Mouse (Mus musculus) adrenal gland, postnatal 10 days (tissue): ENCODE results near the gene Mtx1. TPM values are rescaled to one million over a fixed set of nuclear protein-coding genes. Genes with fewer than 3 reads are reported as not detected.
"Not testable (repeated sequence)": the region's sequence is repeated elsewhere in the genome, so short reads cannot be mapped to it uniquely, and the experiment has no call there.

Experiments used
- DNase-seq: peaks from one replicate; pipeline ENCODE4 v3.0.0; 2021; ENCODE audit warnings: mixed read lengths
- total RNA-seq, 2 experiments: library from RNA; stranded (reverse); gene quantifications; 2 replicates each; pipeline ENCODE4 v1.2.3; 2021

The Mtx1 gene
- total RNA-seq, 2 experiments from 2014 or later, result 176 to 198 TPM

GRCm38 (mm10) chr3:89182531-89183057 lies 44.3 kb downstream of the Mtx1 start:
- DNase-seq, result no peak

GRCm38 (mm10) chr3:89181749-89182500 lies 45.0 kb downstream of the Mtx1 start:
- no peak for DNase-seq

GRCm38 (mm10) chr3:89179056-89179455 lies 47.8 kb downstream of the Mtx1 start:
- DNase-seq, result no peak

- no peak for DNase-seq
Measured at GRCm38 (mm10) chr3:89178107-89178385, 48.8 kb downstream of the Mtx1 start.

GRCm38 (mm10) chr3:89177242-89178106 lies 49.4 kb downstream of the Mtx1 start, which contains the start of gene Scamp3:
Scamp3 (plus strand) TSS chr3:89177473.
- DNase-seq, result peak; percentile 90

GRCm38 (mm10) chr3:89176421-89176820 lies 50.5 kb downstream of the Mtx1 start:
- no peak for DNase-seq

- no peak for DNase-seq
Measured at GRCm38 (mm10) chr3:89175544-89175943, 51.3 kb downstream of the Mtx1 start.

GRCm38 (mm10) chr3:89174844-89175243 lies 52.0 kb downstream of the Mtx1 start:
- no peak for DNase-seq

GRCm38 (mm10) chr3:89166945-89167344 lies 59.9 kb downstream of the Mtx1 start:
- DNase-seq, result no peak

GRCm38 (mm10) chr3:89165268-89165870 lies 61.5 kb downstream of the Mtx1 start:
- no peak for DNase-seq

- peak; percentile 97 for DNase-seq
Measured at GRCm38 (mm10) chr3:89164506-89165267, 62.2 kb downstream of the Mtx1 start, which contains the start of gene Clk2. Clk2 (plus strand) TSS chr3:89164795.

- DNase-seq, result no peak
Measured at GRCm38 (mm10) chr3:89163643-89164245, 63.1 kb downstream of the Mtx1 start.

- DNase-seq, result no peak
Measured at GRCm38 (mm10) chr3:89163123-89163522, 63.8 kb downstream of the Mtx1 start.

GRCm38 (mm10) chr3:89161786-89162185 lies 65.1 kb downstream of the Mtx1 start:
- no peak for DNase-seq

- DNase-seq, result not testable (repeated sequence)
Measured at GRCm38 (mm10) chr3:89161207-89161606, 65.7 kb downstream of the Mtx1 start.

- peak; percentile 83 for DNase-seq
Measured at GRCm38 (mm10) chr3:89159616-89160344, 67.1 kb downstream of the Mtx1 start, which contains the start of gene Hcn3. Hcn3 (minus strand) TSS chr3:89160196.

- peak; percentile 82 for DNase-seq
Measured at GRCm38 (mm10) chr3:89159211-89159610, 67.7 kb downstream of the Mtx1 start.
